Mouse (Mus musculus) adrenal gland, postnatal 10 days (tissue): ENCODE results near the gene Crlf3. TPM values are rescaled to one million over a fixed set of nuclear protein-coding genes. Genes with fewer than 3 reads are reported as not detected.
"Not testable (repeated sequence)": the region's sequence is repeated elsewhere in the genome, so short reads cannot be mapped to it uniquely, and the experiment has no call there.

Experiments
- DNase-seq: peaks from one replicate; pipeline ENCODE4 v3.0.0; 2021; ENCODE audit warnings: mixed read lengths
- total RNA-seq, 2 experiments: library from RNA; stranded (reverse); gene quantifications; 2 replicates each; pipeline ENCODE4 v1.2.3; 2021

Gene Crlf3
- total RNA-seq, 2 experiments from 2014 or later = 22.0 to 26.6 TPM

- DNase-seq = no peak
Observed at GRCm38 (mm10) chr11:80067558-80067957, 13.2 kb downstream of the Crlf3 start.

- DNase-seq = not testable (repeated sequence)
Observed at GRCm38 (mm10) chr11:80066373-80066772, 14.4 kb downstream of the Crlf3 start.

GRCm38 (mm10) chr11:80062159-80062558 lies 18.6 kb downstream of the Crlf3 start:
- no peak for DNase-seq

- DNase-seq = no peak
Observed at GRCm38 (mm10) chr11:80056141-80056540, 24.6 kb downstream of the Crlf3 start.

- DNase-seq = no peak
Observed at GRCm38 (mm10) chr11:80054659-80055058, 26.1 kb downstream of the Crlf3 start.

- DNase-seq = no peak
Observed at GRCm38 (mm10) chr11:80053171-80053570, 27.6 kb downstream of the Crlf3 start.

GRCm38 (mm10) chr11:80052456-80052855 lies 28.3 kb downstream of the Crlf3 start:
- no peak for DNase-seq

- DNase-seq = no peak
Observed at GRCm38 (mm10) chr11:80050088-80050487, 30.7 kb downstream of the Crlf3 start.

GRCm38 (mm10) chr11:80046856-80047255 lies 33.9 kb downstream of the Crlf3 start:
- DNase-seq = no peak

GRCm38 (mm10) chr11:80043419-80043817 lies 37.4 kb downstream of the Crlf3 start:
- no peak for DNase-seq

- peak; percentile 63 for DNase-seq
Observed at GRCm38 (mm10) chr11:80042615-80043418, 38.0 kb downstream of the Crlf3 start.

GRCm38 (mm10) chr11:80037495-80037894 lies 43.3 kb downstream of the Crlf3 start:
- DNase-seq = no peak

- no peak for DNase-seq
Observed at GRCm38 (mm10) chr11:80021306-80021705, 59.5 kb downstream of the Crlf3 start.

GRCm38 (mm10) chr11:80019792-80020191 lies 61.0 kb downstream of the Crlf3 start:
- DNase-seq = no peak

GRCm38 (mm10) chr11:80016533-80016932 lies 64.3 kb downstream of the Crlf3 start:
- DNase-seq = not testable (repeated sequence)

Other genes starting within 250 kb of the Crlf3 start
- gene Utp6, start 118.6 kb downstream of the Crlf3 start, total RNA-seq = 10 to 100 TPM; 31.3 to 32.4 TPM
- 10 to 100 TPM; 52.7 to 54.0 TPM for gene Suz12, start 87.9 kb downstream of the Crlf3 start, total RNA-seq
- 1 to 10 TPM; 4.2 to 6.3 TPM for gene Atad5, start 8.4 kb upstream of the Crlf3 start, total RNA-seq
- 10 to 100 TPM; 23.1 to 28.1 TPM for gene Tefm, start 61.2 kb upstream of the Crlf3 start, total RNA-seq
- gene Adap2, start 73.1 kb upstream of the Crlf3 start, total RNA-seq = 10 to 100 TPM; 10.4 to 12.5 TPM
- gene Rnf135, start 102.9 kb upstream of the Crlf3 start, total RNA-seq = 10 to 100 TPM in 1 of 2 experiments, 1 to 10 TPM in 1; 6.9 to 11.0 TPM
- gene Rhot1, start 128.0 kb upstream of the Crlf3 start, total RNA-seq = 10 to 100 TPM; 56.5 to 69.3 TPM
- 1 to 10 TPM; 3.0 to 3.9 TPM for gene Rhbdl3, start 219.9 kb upstream of the Crlf3 start, total RNA-seq